Mouse (Mus musculus) liver (tissue): ENCODE results near the gene Gdf3.
A peak's percentile ranks its signal among the peaks of the same experiment; 100 is the strongest.

Experiments
- DNase-seq: peaks from one replicate; pipeline ENCODE4 v3.0.0-alpha.2; 2020; ENCODE audit warnings: mixed read lengths

The Gdf3 gene

GRCm38 (mm10) chr6:122561005-122561404, 48.9 kb downstream of the Gdf3 start:
- DNase-seq, result no peak

- peak; percentile 79 for DNase-seq
These were observed 49.5 kb downstream of the Gdf3 start for GRCm38 (mm10) chr6:122560427-122560826.

GRCm38 (mm10) chr6:122556959-122557561, 52.8 kb downstream of the Gdf3 start:
- DNase-seq, result peak; percentile 46
